Mouse (Mus musculus) brain, embryonic 14.5 days (tissue): ENCODE measurements around the gene Srrm2.

Experiments
- CTCF ChIP-seq: fragments of 200-500 bp; IDR thresholded peaks from 2 replicates; pipeline ENCODE4 v1.5.1; 2012; ENCODE audit warnings: inconsistent platforms, mild to moderate bottlenecking, moderate library complexity, borderline replicate concordance; ENCODE audit not compliant: insufficient read depth, insufficient read length; ENCODE audit errors: extremely low read depth
- POLR2A ChIP-seq: fragments of 200-500 bp; IDR thresholded peaks from 2 replicates; pipeline ENCODE4 v1.6.1; 2012; ENCODE audit warnings: mild to moderate bottlenecking, inconsistent platforms, borderline replicate concordance; ENCODE audit not compliant: poor library complexity, insufficient read depth, insufficient read length, severe bottlenecking; ENCODE audit errors: extremely low read depth

GRCm38 (mm10) chr17:23822094-23822493, 31.8 kb downstream of the Srrm2 start:
- no peak for TF ChIP-seq POLR2A
- no peak for TF ChIP-seq CTCF
